Mouse (Mus musculus) retina, embryonic 14.5 days (tissue): ENCODE measurements at regions not wholly inside any gene's neighbourhood (a gene's known extent, or its start where the extent isn't known, plus 50 kb on each side); places are given as distances from the start of the nearest gene placed in this dataset.

Experiments
- DNase-seq: peaks from one replicate; pipeline ENCODE4 v3.0.0-alpha.2; 2015; ENCODE audit warnings: low spot score

DNA sequence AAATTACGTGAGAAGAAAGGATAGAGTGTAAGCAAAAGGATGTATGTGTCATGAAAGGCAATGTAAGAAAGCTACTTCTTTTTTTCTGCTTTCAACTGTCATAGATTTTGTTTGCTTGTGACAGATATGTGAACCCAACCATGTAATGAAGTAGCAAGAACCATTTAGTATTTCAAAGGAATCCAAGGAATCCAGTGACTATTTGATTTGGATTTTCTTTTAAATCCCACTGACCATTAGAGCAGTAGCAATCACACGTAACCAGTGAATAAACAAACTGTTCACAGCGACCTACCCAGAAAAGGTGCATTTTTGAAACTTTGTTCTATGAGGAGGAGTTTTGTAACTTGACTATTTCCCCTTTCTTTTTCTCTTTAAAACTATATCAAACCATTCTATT, 981.2 kb upstream of the Luzp2 start:
- no peak for DNase-seq

GRCm38 (mm10) chr7:53872480-53873200, 962.7 kb upstream of the Luzp2 start:
- peak; percentile 10 for DNase-seq

DNA sequence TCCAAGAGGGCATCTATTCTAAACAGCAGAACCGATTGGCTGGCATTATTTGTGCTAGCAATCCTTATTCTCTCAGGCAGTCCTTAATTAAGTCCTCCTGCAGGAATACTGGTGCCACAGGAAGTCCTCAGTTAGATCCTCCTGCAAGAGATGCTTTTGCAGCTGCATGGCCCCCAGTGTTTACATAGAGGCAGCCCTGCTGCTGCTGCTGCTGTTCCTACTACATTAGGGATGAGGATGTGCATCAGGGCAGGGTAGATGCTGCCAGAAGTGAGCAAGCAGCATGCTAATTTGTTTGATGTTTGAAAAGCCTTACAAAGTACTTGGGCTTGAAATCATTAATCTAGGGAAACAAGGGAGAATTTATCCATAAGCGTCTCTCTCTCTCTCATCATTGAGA, 922.3 kb upstream of the Luzp2 start:
- DNase-seq = no peak

GRCm38 (mm10) chr7:53955654-53956053, 879.6 kb upstream of the Luzp2 start:
- no peak for DNase-seq

- no peak for DNase-seq
These were observed 859.8 kb upstream of the Luzp2 start for GRCm38 (mm10) chr7:53975480-53975879.

GRCm38 (mm10) chr7:53995983-53996382, 839.3 kb upstream of the Luzp2 start:
- DNase-seq = no peak

GRCm38 (mm10) chr7:54008684-54009083, 826.6 kb upstream of the Luzp2 start:
- DNase-seq = peak; percentile 18
